Mouse (Mus musculus): ENCODE measurements around the gene Zmym6. TPM values are rescaled to one million over a fixed set of nuclear protein-coding genes. Genes with fewer than 3 reads are reported as not detected.
"Not testable (repeated sequence)": the region's sequence is repeated elsewhere in the genome, so short reads cannot be mapped to it uniquely, and the experiment has no call there.

Gene Zmym6
- polyA plus RNA-seq, 1 experiment from 2014 or later, result 26.8 TPM

- Histone ChIP-seq H3K36me3 (ENCODE audit: control insufficient read depth, insufficient read depth, low read length) (no peaks in the 10 kb centered on the region; the same call in none of the 2 replicates), H3K9me3 (ENCODE audit: control insufficient read depth, low read depth, low read length) (no peaks in the 10 kb centered on the region), H3K27me3 (ENCODE audit: control insufficient read depth, insufficient read depth, low read length) (no peaks in the 10 kb centered on the region), H3K4me1 (ENCODE audit: control insufficient read depth, insufficient read depth, low read length) (no peaks in the 10 kb centered on the region), H3K27ac (ENCODE audit: low read length) (no peak overlapping the region), H3K9ac (replicated peaks; ENCODE audit: low read depth, low read length) (no peak overlapping the region), H3K4me3 (ENCODE audit: low read depth, low read length) (no peak overlapping the region), H3K4me2 (replicated peaks; ENCODE audit: low read depth, low read length) (no peak overlapping the region)
- WGBS, result 89% methylated on average over 4 of the region's 4 CpGs
- no peak for ATAC-seq (ENCODE audit: insufficient number of reproducible peaks, insufficient read depth, low FRiP score, low read depth)
These were observed 17.9 kb downstream of the Zmym6 start for GRCm38 (mm10) chr4:127095090-127095489.

GRCm38 (mm10) chr4:127099552-127099951 lies 22.4 kb downstream of the Zmym6 start:
- not testable (repeated sequence) for H3K27me3 ChIP-seq (ENCODE audit: control insufficient read depth, insufficient read depth, low read length); H3K9ac ChIP-seq (replicated peaks; ENCODE audit: low read depth, low read length); H3K4me2 ChIP-seq (replicated peaks; ENCODE audit: low read depth, low read length); H3K9me3 ChIP-seq (ENCODE audit: control insufficient read depth, low read depth, low read length); H3K27ac ChIP-seq (ENCODE audit: low read length); H3K4me1 ChIP-seq (ENCODE audit: control insufficient read depth, insufficient read depth, low read length); ATAC-seq (ENCODE audit: insufficient number of reproducible peaks, insufficient read depth, low FRiP score, low read depth); H3K4me3 ChIP-seq (ENCODE audit: low read depth, low read length); H3K36me3 ChIP-seq (ENCODE audit: control insufficient read depth, insufficient read depth, low read length)
- 87% methylated on average over 1 of the region's 2 CpGs for WGBS

GRCm38 (mm10) chr4:127107566-127107965 lies 30.4 kb downstream of the Zmym6 start:
- no peak overlapping the region for H3K27ac ChIP-seq (ENCODE audit: low read length)
- ATAC-seq (ENCODE audit: insufficient number of reproducible peaks, insufficient read depth, low FRiP score, low read depth), result no peak
- no peaks in the 10 kb centered on the region for H3K9me3 ChIP-seq (ENCODE audit: control insufficient read depth, low read depth, low read length)
- H3K4me2 ChIP-seq (replicated peaks; ENCODE audit: low read depth, low read length), result no peak overlapping the region
- H3K9ac ChIP-seq (replicated peaks; ENCODE audit: low read depth, low read length), result no peak overlapping the region
- 94% methylated on average over 4 of the region's 4 CpGs for WGBS
- no peak overlapping the region for H3K4me3 ChIP-seq (ENCODE audit: low read depth, low read length)
- H3K27me3 ChIP-seq (ENCODE audit: control insufficient read depth, insufficient read depth, low read length), result no peaks in the 10 kb centered on the region
- H3K36me3 ChIP-seq (ENCODE audit: control insufficient read depth, insufficient read depth, low read length), result peaks cover 5% of the 10 kb centered on the region; the same call in 1 of the 2 replicates
- H3K4me1 ChIP-seq (ENCODE audit: control insufficient read depth, insufficient read depth, low read length), result no peaks in the 10 kb centered on the region

DNA sequence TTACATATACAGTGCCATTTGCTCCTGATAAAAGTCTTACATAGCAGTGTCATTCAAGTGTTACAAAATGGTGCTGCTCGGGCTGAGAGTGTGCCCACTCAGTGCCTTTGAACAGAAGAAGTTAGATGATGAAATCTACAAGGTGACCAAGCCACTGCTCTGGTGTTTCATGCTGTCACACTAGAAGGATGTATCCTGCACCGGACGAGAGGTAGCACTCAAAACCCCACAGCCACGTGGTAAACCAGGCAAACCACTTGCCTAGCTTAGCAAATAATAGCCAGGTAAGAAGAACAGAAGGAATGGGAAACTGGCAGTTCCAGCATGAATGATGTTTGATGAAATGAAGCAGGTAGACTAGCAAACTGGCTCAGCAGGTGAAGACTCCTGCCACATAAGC lies 33.4 kb downstream of the Zmym6 start:
- WGBS, result 70% methylated on average over 4 of the region's 4 CpGs
- H3K27me3 ChIP-seq (ENCODE audit: control insufficient read depth, insufficient read depth, low read length), result no peaks in the 10 kb centered on the region
- no peaks in the 10 kb centered on the region for H3K9me3 ChIP-seq (ENCODE audit: control insufficient read depth, low read depth, low read length)
- no peak overlapping the region for H3K4me3 ChIP-seq (ENCODE audit: low read depth, low read length)
- no peak overlapping the region for H3K4me2 ChIP-seq (replicated peaks; ENCODE audit: low read depth, low read length)
- no peaks in the 10 kb centered on the region for H3K4me1 ChIP-seq (ENCODE audit: control insufficient read depth, insufficient read depth, low read length)
- H3K9ac ChIP-seq (replicated peaks; ENCODE audit: low read depth, low read length), result no peak overlapping the region
- H3K36me3 ChIP-seq (ENCODE audit: control insufficient read depth, insufficient read depth, low read length), result peaks cover 5% of the 10 kb centered on the region; the same call in 1 of the 2 replicates
- no peak overlapping the region for H3K27ac ChIP-seq (ENCODE audit: low read length)
- no peak for ATAC-seq (ENCODE audit: insufficient number of reproducible peaks, insufficient read depth, low FRiP score, low read depth)

GRCm38 (mm10) chr4:127123391-127123790 lies 46.2 kb downstream of the Zmym6 start, which contains the start of gene Tmem35b:
TSS of gene Tmem35b (plus strand) at chr4:127123691.
- Histone ChIP-seq H3K4me3 (ENCODE audit: low read depth, low read length) (no peak within 1 kb of the TSS), H3K9ac (replicated peaks; ENCODE audit: low read depth, low read length) (no peak within 1 kb of the TSS), H3K9me3 (ENCODE audit: control insufficient read depth, low read depth, low read length) (no peaks in the 10 kb centered on the region), H3K27me3 (ENCODE audit: control insufficient read depth, insufficient read depth, low read length) (no peaks in the 10 kb centered on the region), H3K27ac (ENCODE audit: low read length) (no peak within 1 kb of the TSS), H3K4me2 (replicated peaks; ENCODE audit: low read depth, low read length) (no peak within 1 kb of the TSS), H3K36me3 (ENCODE audit: control insufficient read depth, insufficient read depth, low read length) (no peaks in the 10 kb centered on the region; the same call in 1 of the 2 replicates), H3K4me1 (ENCODE audit: control insufficient read depth, insufficient read depth, low read length) (0 out of 2 replicates have a peak, but pooled peaks cover 5% of the 10 kb centered on the region)
- WGBS, result 94% methylated on average over 5 of the region's 5 CpGs
- no peak for ATAC-seq (ENCODE audit: insufficient number of reproducible peaks, insufficient read depth, low FRiP score, low read depth)

GRCm38 (mm10) chr4:127124331-127124730 lies 47.1 kb downstream of the Zmym6 start:
- H3K4me2 ChIP-seq (replicated peaks; ENCODE audit: low read depth, low read length), result no peak overlapping the region
- H3K27ac ChIP-seq (ENCODE audit: low read length), result no peak overlapping the region
- ATAC-seq (ENCODE audit: insufficient number of reproducible peaks, insufficient read depth, low FRiP score, low read depth), result no peak
- H3K9ac ChIP-seq (replicated peaks; ENCODE audit: low read depth, low read length), result no peak overlapping the region
- H3K4me1 ChIP-seq (ENCODE audit: control insufficient read depth, insufficient read depth, low read length), result 0 out of 2 replicates have a peak, but pooled peaks cover 5% of the 10 kb centered on the region
- WGBS, result 88% methylated on average over 1 of the region's 1 CpGs
- no peaks in the 10 kb centered on the region for H3K27me3 ChIP-seq (ENCODE audit: control insufficient read depth, insufficient read depth, low read length)
- no peaks in the 10 kb centered on the region; the same call in 1 of the 2 replicates for H3K36me3 ChIP-seq (ENCODE audit: control insufficient read depth, insufficient read depth, low read length)
- H3K4me3 ChIP-seq (ENCODE audit: low read depth, low read length), result no peak overlapping the region
- no peaks in the 10 kb centered on the region for H3K9me3 ChIP-seq (ENCODE audit: control insufficient read depth, low read depth, low read length)

- no peaks in the 10 kb centered on the region for H3K27me3 ChIP-seq (ENCODE audit: control insufficient read depth, insufficient read depth, low read length)
- H3K4me3 ChIP-seq (ENCODE audit: low read depth, low read length), result peak overlapping the region; percentile 64
- ATAC-seq (ENCODE audit: insufficient number of reproducible peaks, insufficient read depth, low FRiP score, low read depth), result peak; percentile 98
- H3K4me1 ChIP-seq (ENCODE audit: control insufficient read depth, insufficient read depth, low read length), result 0 out of 2 replicates have a peak, but pooled peaks cover 5% of the 10 kb centered on the region
- under 1% methylated on average over 35 of the region's 35 CpGs for WGBS
- H3K9me3 ChIP-seq (ENCODE audit: control insufficient read depth, low read depth, low read length), result no peaks in the 10 kb centered on the region
- H3K27ac ChIP-seq (ENCODE audit: low read length), result 0 out of 2 replicates have a peak overlapping the region, but pooled peaks have one; percentile 33
- no peaks in the 10 kb centered on the region; the same call in 1 of the 2 replicates for H3K36me3 ChIP-seq (ENCODE audit: control insufficient read depth, insufficient read depth, low read length)
- H3K9ac ChIP-seq (replicated peaks; ENCODE audit: low read depth, low read length), result peak overlapping the region; percentile 46; the same call in 1 of the 2 replicates
- peak overlapping the region; percentile 86 for H3K4me2 ChIP-seq (replicated peaks; ENCODE audit: low read depth, low read length)
These were observed 48.8 kb downstream of the Zmym6 start for GRCm38 (mm10) chr4:127125834-127126463.

DNA sequence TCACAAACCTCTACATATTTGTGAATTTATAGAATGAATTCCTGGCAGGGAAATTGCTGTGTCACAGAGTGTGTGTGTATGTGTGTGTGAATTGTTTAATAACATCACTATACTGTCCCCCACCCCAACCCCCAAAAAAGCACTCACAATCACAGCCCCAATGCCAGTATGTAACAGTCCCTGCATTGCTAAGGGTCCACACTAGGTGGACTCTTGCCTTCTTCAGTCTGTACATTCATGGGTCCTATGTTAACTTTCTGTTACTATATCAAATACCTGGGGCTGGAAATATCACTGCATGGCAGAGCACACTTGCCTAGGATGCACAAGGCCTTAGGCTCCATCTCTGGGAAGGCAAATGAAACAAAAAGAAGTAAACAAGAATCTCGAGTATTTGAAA lies 57.5 kb downstream of the Zmym6 start:
- H3K4me2 ChIP-seq (replicated peaks; ENCODE audit: low read depth, low read length), result no peak overlapping the region

More for the DNA sequence above, 57.5 kb downstream of the Zmym6 start:
- Histone ChIP-seq H3K27ac (ENCODE audit: low read length) (no peak overlapping the region), H3K4me3 (ENCODE audit: low read depth, low read length) (no peak overlapping the region), H3K9me3 (ENCODE audit: control insufficient read depth, low read depth, low read length) (no peaks in the 10 kb centered on the region), H3K27me3 (ENCODE audit: control insufficient read depth, insufficient read depth, low read length) (no peaks in the 10 kb centered on the region), H3K36me3 (ENCODE audit: control insufficient read depth, insufficient read depth, low read length) (no peaks in the 10 kb centered on the region), H3K4me1 (ENCODE audit: control insufficient read depth, insufficient read depth, low read length) (no peaks in the 10 kb centered on the region), H3K9ac (replicated peaks; ENCODE audit: low read depth, low read length) (no peak overlapping the region)
- no peak for ATAC-seq (ENCODE audit: insufficient number of reproducible peaks, insufficient read depth, low FRiP score, low read depth)
- 44% methylated on average over 1 of the region's 1 CpGs for WGBS
